Mouse (Mus musculus): ENCODE data around the gene Gm37240. TPM values are rescaled to one million over a fixed set of nuclear protein-coding genes. Genes with fewer than 3 reads are reported as not detected.

Gene Gm37240
- total RNA-seq, 1 experiment, result 1.2 TPM

- no peak overlapping the region for H3K4me3 ChIP-seq (ENCODE audit: insufficient read depth in 1 of 2, low read depth in 1 of 2, low read length in 2 of 2, poor library complexity in 1 of 2, severe bottlenecking in 1 of 2)
- in situ Hi-C loops (cut with MboI; ENCODE audit: low sequenced_read_pairs in 2 of 2, unreplicated experiment in 2 of 2), result no loop called here
- DNase-seq (ENCODE audit: low read depth, low spot score), result no peak
- no peak overlapping the region for H3K9ac ChIP-seq (ENCODE audit: insufficient read depth, low read depth, low read length, poor library complexity, severe bottlenecking)
- TF ChIP-seq CHD2 (IDR thresholded peaks at IDR 0.05; ENCODE audit: low read depth, low read length), result no peak
- TF ChIP-seq HCFC1 (IDR thresholded peaks at IDR 0.05; ENCODE audit: borderline replicate concordance, insufficient read depth, low read length), result no peak
- TF ChIP-seq ZNF384 (IDR thresholded peaks at IDR 0.05; ENCODE audit: low read depth, low read length), result no peak
- TF ChIP-seq MAFK (IDR thresholded peaks at IDR 0.05; ENCODE audit: insufficient read depth, low read depth, low read length), result no peak
- TF ChIP-seq ZC3H11A (IDR thresholded peaks at IDR 0.05; ENCODE audit: borderline replicate concordance, low read depth, low read length), result no peak
- no peaks in the 10 kb centered on the region for H3K9me3 ChIP-seq (ENCODE audit: control insufficient read depth, insufficient read depth, low read depth, low read length)
- H3K4me1 ChIP-seq (ENCODE audit: control insufficient read depth in 2 of 2, insufficient read depth in 2 of 2, low read length in 2 of 2, poor library complexity in 1 of 2), result no peaks in the 10 kb centered on the region
- H3K27ac ChIP-seq (ENCODE audit: insufficient read depth, low read depth, low read length, poor library complexity, severe bottlenecking), result no peak overlapping the region
- no peaks in the 10 kb centered on the region for H3K36me3 ChIP-seq (ENCODE audit: control insufficient read depth, insufficient read depth, low read length, poor library complexity, severe bottlenecking)
Observed at GRCm38 (mm10) chr3:85449461-85449860, 437.9 kb downstream of the Gm37240 start.

DNA sequence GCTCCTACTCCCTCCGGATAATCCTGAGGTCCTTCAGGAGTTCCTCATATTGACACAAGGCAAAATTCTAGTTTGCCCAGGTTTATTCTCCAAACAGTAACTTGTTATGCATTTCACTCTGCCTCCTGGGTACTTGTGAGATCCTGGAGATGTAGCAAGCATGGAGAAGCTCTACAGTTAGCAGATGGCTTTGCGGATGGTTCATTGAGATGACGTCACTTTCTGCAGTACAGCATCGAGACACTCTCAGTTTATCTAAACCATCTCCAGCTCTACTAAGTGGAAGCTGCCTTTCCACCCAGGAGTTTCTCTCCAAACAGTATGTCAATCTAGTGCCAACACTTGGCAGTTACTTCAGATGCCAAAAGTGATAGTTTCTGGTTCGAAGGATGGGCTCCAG, 444.5 kb downstream of the Gm37240 start:
- in situ Hi-C loops (cut with MboI; ENCODE audit: low sequenced_read_pairs in 2 of 2, unreplicated experiment in 2 of 2), result no loop called here
- no peaks in the 10 kb centered on the region for H3K9me3 ChIP-seq (ENCODE audit: control insufficient read depth, insufficient read depth, low read depth, low read length)
- no peaks in the 10 kb centered on the region for H3K4me1 ChIP-seq (ENCODE audit: control insufficient read depth in 2 of 2, insufficient read depth in 2 of 2, low read length in 2 of 2, poor library complexity in 1 of 2)
- H3K9ac ChIP-seq (ENCODE audit: insufficient read depth, low read depth, low read length, poor library complexity, severe bottlenecking), result no peak overlapping the region
- TF ChIP-seq CHD2 (IDR thresholded peaks at IDR 0.05; ENCODE audit: low read depth, low read length) (no peak), ZNF384 (IDR thresholded peaks at IDR 0.05; ENCODE audit: low read depth, low read length) (no peak), ZC3H11A (IDR thresholded peaks at IDR 0.05; ENCODE audit: borderline replicate concordance, low read depth, low read length) (no peak), HCFC1 (IDR thresholded peaks at IDR 0.05; ENCODE audit: borderline replicate concordance, insufficient read depth, low read length) (no peak), MAFK (IDR thresholded peaks at IDR 0.05; ENCODE audit: insufficient read depth, low read depth, low read length) (no peak)
- H3K27ac ChIP-seq (ENCODE audit: insufficient read depth, low read depth, low read length, poor library complexity, severe bottlenecking), result no peak overlapping the region
- H3K4me3 ChIP-seq (ENCODE audit: insufficient read depth in 1 of 2, low read depth in 1 of 2, low read length in 2 of 2, poor library complexity in 1 of 2, severe bottlenecking in 1 of 2), result no peak overlapping the region
- H3K36me3 ChIP-seq (ENCODE audit: control insufficient read depth, insufficient read depth, low read length, poor library complexity, severe bottlenecking), result no peaks in the 10 kb centered on the region
- no peak for DNase-seq (ENCODE audit: low read depth, low spot score)

- Histone ChIP-seq H3K4me3 (ENCODE audit: insufficient read depth in 1 of 2, low read depth in 1 of 2, low read length in 2 of 2, poor library complexity in 1 of 2, severe bottlenecking in 1 of 2) (no peak overlapping the region), H3K36me3 (ENCODE audit: control insufficient read depth, insufficient read depth, low read length, poor library complexity, severe bottlenecking) (no peaks in the 10 kb centered on the region), H3K27ac (ENCODE audit: insufficient read depth, low read depth, low read length, poor library complexity, severe bottlenecking) (no peak overlapping the region), H3K9ac (ENCODE audit: insufficient read depth, low read depth, low read length, poor library complexity, severe bottlenecking) (no peak overlapping the region), H3K4me1 (ENCODE audit: control insufficient read depth in 2 of 2, insufficient read depth in 2 of 2, low read length in 2 of 2, poor library complexity in 1 of 2) (no peaks in the 10 kb centered on the region), H3K9me3 (ENCODE audit: control insufficient read depth, insufficient read depth, low read depth, low read length) (no peaks in the 10 kb centered on the region)
- TF ChIP-seq ZC3H11A (IDR thresholded peaks at IDR 0.05; ENCODE audit: borderline replicate concordance, low read depth, low read length), result no peak
- no peak for TF ChIP-seq ZNF384 (IDR thresholded peaks at IDR 0.05; ENCODE audit: low read depth, low read length)
- no peak for TF ChIP-seq MAFK (IDR thresholded peaks at IDR 0.05; ENCODE audit: insufficient read depth, low read depth, low read length)
- TF ChIP-seq HCFC1 (IDR thresholded peaks at IDR 0.05; ENCODE audit: borderline replicate concordance, insufficient read depth, low read length), result no peak
- TF ChIP-seq CHD2 (IDR thresholded peaks at IDR 0.05; ENCODE audit: low read depth, low read length), result no peak
- in situ Hi-C loops (cut with MboI; ENCODE audit: low sequenced_read_pairs in 2 of 2, unreplicated experiment in 2 of 2), result no loop called here
- no peak for DNase-seq (ENCODE audit: low read depth, low spot score)
Observed at GRCm38 (mm10) chr3:85442261-85442660, 445.1 kb downstream of the Gm37240 start.

DNA sequence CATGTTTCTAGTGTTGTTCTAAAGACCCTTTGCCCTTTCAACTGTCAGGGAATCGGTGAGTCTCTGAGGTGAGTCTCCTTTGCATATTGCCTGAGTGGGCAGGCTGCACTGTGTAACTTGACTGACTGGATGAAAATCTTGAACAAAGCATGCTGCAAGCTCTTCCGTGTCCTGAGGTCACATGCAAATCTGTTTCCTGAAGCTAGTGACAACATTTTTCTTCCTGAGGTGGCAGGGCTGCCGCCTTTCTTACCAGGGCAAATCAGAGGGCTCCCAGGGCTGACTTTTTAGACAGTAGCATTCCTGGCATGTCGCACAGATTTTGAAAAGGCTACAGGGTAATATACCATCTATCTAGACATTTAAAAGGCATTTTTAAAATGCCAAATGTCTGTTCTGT, 451.9 kb downstream of the Gm37240 start:
- no peak for TF ChIP-seq ZNF384 (IDR thresholded peaks at IDR 0.05; ENCODE audit: low read depth, low read length)
- no peak for TF ChIP-seq CHD2 (IDR thresholded peaks at IDR 0.05; ENCODE audit: low read depth, low read length)
- TF ChIP-seq ZC3H11A (IDR thresholded peaks at IDR 0.05; ENCODE audit: borderline replicate concordance, low read depth, low read length), result no peak
- no peak for TF ChIP-seq HCFC1 (IDR thresholded peaks at IDR 0.05; ENCODE audit: borderline replicate concordance, insufficient read depth, low read length)
- no peak for TF ChIP-seq MAFK (IDR thresholded peaks at IDR 0.05; ENCODE audit: insufficient read depth, low read depth, low read length)
- H3K9me3 ChIP-seq (ENCODE audit: control insufficient read depth, insufficient read depth, low read depth, low read length), result no peaks in the 10 kb centered on the region
- no peak overlapping the region for H3K27ac ChIP-seq (ENCODE audit: insufficient read depth, low read depth, low read length, poor library complexity, severe bottlenecking)
- DNase-seq (ENCODE audit: low read depth, low spot score), result no peak
- no peaks in the 10 kb centered on the region for H3K4me1 ChIP-seq (ENCODE audit: control insufficient read depth in 2 of 2, insufficient read depth in 2 of 2, low read length in 2 of 2, poor library complexity in 1 of 2)
- no peak overlapping the region for H3K4me3 ChIP-seq (ENCODE audit: insufficient read depth in 1 of 2, low read depth in 1 of 2, low read length in 2 of 2, poor library complexity in 1 of 2, severe bottlenecking in 1 of 2)
- H3K36me3 ChIP-seq (ENCODE audit: control insufficient read depth, insufficient read depth, low read length, poor library complexity, severe bottlenecking), result no peaks in the 10 kb centered on the region
- in situ Hi-C loops (cut with MboI; ENCODE audit: low sequenced_read_pairs in 2 of 2, unreplicated experiment in 2 of 2), result no loop called here
- H3K9ac ChIP-seq (ENCODE audit: insufficient read depth, low read depth, low read length, poor library complexity, severe bottlenecking), result no peak overlapping the region

DNA sequence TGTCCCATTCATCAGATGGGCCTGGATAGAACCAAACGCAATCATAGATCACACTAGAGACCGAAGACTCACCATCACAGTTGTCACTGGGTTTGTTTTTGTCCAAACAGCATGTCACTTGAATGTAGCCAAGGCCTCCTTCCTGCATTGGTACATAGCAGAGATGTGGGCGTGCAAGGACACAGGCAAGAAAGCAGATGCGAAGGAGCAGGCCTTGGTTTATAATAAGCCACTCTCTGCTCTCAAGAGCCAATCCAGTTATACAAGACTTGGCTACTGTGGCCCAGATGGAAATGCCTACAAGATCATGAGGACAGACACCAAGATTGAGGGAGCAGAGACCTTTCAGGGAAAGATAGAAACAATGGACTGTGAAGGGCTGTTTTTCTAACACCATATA, 456.1 kb downstream of the Gm37240 start:
- Histone ChIP-seq H3K27ac (ENCODE audit: insufficient read depth, low read depth, low read length, poor library complexity, severe bottlenecking) (no peak overlapping the region), H3K4me3 (ENCODE audit: insufficient read depth in 1 of 2, low read depth in 1 of 2, low read length in 2 of 2, poor library complexity in 1 of 2, severe bottlenecking in 1 of 2) (no peak overlapping the region), H3K9ac (ENCODE audit: insufficient read depth, low read depth, low read length, poor library complexity, severe bottlenecking) (no peak overlapping the region), H3K4me1 (ENCODE audit: control insufficient read depth in 2 of 2, insufficient read depth in 2 of 2, low read length in 2 of 2, poor library complexity in 1 of 2) (no peaks in the 10 kb centered on the region), H3K9me3 (ENCODE audit: control insufficient read depth, insufficient read depth, low read depth, low read length) (no peaks in the 10 kb centered on the region), H3K36me3 (ENCODE audit: control insufficient read depth, insufficient read depth, low read length, poor library complexity, severe bottlenecking) (no peaks in the 10 kb centered on the region)
- no peak for DNase-seq (ENCODE audit: low read depth, low spot score)
- in situ Hi-C loops (cut with MboI; ENCODE audit: low sequenced_read_pairs in 2 of 2, unreplicated experiment in 2 of 2), result no loop called here
- TF ChIP-seq ZNF384 (IDR thresholded peaks at IDR 0.05; ENCODE audit: low read depth, low read length) (no peak), ZC3H11A (IDR thresholded peaks at IDR 0.05; ENCODE audit: borderline replicate concordance, low read depth, low read length) (no peak), HCFC1 (IDR thresholded peaks at IDR 0.05; ENCODE audit: borderline replicate concordance, insufficient read depth, low read length) (no peak), MAFK (IDR thresholded peaks at IDR 0.05; ENCODE audit: insufficient read depth, low read depth, low read length) (no peak), CHD2 (IDR thresholded peaks at IDR 0.05; ENCODE audit: low read depth, low read length) (no peak)

Measured in ES-E14 (cell line).